Mouse (Mus musculus) thymus, postnatal 10 days (tissue): ENCODE results near the gene Eipr1.

Source experiments
- DNase-seq, 2 experiments: peaks; one replicate each; pipeline ENCODE4 v3.0.0; 2021; ENCODE audit warnings: low spot score in 2 of 2

Gene Eipr1

DNA sequence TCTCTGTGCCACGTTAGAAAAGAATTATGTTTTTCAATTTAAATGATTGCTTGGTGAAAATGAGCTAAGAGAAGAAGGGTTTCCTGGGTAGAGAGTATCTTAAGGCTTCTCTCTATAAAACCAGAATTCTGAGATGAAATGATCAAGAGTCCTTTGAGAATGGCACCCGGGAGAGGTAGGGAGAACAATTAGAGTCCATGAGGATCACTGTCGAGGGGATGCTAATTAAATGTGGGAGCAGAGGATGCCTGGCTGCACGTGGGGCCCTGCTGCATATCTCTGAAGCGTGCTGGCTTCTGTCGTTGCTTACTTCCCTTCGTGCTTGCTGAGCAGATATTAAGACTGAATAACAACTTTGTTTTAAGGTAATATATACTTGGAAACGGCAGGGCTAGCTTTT lies 23.5 kb downstream of the Eipr1 start:
- DNase-seq = no peak

DNA sequence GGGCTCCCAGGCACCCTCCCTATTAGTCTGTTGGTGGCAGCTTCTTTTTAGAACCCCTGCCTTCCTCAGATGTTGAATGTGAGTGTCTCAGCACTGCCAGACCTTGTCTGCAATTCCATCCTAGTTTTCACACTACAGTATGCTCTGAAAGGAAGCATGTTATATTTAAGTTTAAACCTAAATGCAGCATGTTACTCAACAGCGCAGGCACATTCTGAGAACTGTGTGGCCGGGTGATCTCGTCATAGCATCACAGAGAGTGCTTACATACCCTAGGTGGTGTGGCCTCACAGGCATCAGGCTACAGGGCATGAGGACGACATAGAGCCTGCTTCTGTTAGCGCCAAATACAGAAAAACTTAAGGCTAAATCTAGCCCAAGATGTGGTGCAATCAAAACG lies 24.0 kb downstream of the Eipr1 start:
- DNase-seq = no peak

DNA sequence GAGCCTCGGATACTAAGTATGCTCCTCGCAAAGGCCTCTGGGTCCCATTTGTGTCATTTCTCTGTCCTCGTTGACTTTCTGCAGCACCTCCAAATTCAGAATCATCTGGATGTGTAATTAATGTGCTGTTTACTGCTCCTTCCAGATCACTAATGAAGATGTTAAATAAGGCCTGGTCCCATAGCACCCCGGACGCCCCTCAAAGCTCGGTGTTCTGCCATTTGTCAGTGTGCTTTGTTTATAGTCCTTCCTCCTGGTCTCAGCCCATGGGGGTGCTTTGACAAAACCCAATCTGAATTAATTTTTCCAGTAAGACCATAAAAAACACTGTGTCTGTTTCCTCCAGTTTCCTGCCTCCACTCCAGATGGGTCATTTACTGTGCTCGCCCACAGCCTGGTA lies 28.6 kb downstream of the Eipr1 start:
- DNase-seq = no peak

DNA sequence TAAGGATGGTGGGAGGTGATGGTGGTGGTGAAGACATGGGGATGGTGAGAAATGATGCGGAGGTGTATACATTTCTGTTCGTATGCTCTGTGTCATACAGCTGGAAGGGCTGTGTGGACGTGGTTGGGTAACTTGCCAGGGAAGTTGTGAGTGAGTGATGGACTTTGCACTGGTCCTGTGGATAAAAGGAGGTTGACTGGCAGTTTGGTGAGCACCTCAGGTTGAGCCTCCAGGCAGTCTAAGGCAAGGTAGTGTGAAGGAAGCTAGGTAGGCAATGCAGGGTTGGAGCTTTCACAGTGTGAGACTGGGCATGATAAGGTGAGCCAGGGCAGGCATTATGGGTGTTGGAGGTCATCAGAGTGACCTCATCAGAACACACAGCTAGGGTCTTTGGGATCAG lies 31.0 kb downstream of the Eipr1 start:
- DNase-seq = no peak

DNA sequence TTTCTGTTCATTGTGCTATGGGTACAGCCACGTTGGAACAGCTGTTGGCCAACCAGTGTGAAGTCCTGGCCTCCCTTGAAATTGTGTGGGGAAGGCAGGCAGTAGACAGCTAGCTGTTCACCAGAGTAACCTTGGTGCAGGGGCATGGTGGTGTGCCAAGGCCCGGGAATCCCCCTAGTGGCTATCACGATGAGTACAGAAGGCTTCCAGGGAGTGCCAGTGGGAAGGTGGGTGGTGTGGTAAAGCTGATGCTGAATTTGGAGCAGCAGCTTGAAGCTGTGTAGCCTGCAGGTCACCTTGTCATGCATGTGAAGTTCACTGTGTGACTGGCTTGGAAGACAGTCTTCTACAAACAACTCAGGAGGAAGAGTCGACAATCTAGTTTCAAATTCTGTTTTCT lies 32.8 kb downstream of the Eipr1 start:
- peak; percentile 8 to 38 for DNase-seq

DNA sequence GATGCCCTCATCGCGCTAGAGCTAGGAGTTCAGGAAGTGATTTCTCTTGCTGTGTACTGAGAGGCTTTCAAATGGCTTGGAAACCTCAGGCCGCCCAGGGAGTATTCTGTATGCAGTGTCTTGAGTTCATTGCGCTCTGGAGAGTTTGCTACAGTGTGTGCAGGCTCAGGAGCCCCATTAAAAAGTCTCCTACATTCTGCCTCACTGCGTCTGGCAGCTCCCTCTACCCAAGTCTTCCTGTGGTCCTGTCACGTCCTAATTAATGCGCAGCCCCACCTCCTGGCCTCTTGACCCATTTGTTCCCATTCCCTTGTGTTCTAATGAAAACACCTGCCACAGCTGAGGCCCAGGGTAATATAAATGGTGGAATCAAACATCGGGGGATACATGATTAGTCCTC lies 33.3 kb downstream of the Eipr1 start:
- DNase-seq = no peak

DNA sequence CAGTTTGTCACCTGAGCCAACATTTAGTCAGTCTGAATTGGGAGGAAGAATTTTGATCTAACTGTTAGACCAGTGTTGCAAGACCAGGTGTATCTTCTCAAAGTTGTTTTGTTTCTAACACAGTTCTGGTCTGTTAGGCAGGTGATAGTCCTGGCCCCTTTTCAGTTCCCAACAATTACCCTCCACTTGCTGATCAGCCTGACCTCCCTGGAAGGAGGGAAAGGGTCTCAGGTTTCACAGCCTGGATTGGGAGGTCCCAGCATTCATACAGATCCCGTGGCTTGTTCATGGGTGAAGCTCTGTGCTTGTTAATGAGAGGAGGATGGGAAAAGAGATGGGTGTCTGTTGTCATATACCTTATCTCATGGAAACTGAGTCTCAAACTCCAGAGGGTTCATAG lies 33.7 kb downstream of the Eipr1 start:
- DNase-seq = no peak

DNA sequence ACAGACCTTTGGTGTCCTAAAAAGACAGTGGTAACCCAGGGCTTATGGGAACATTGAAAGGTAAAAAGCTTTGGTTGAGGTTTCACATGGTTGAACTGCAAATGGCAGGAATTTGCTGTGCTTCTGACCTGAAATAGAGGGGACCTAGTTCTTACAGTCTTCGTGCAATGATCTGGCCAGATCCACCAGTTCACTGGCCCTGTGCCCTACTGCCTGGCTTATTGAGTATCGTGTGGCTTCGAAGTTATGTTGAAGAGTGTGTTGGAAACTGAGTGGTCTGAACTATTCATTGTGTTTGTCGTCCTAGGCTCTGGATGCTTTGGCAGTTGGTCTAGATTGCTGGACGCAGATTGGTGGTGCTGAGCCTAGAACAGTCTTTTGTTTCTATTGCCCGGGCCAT lies 34.7 kb downstream of the Eipr1 start:
- DNase-seq = no peak

DNA sequence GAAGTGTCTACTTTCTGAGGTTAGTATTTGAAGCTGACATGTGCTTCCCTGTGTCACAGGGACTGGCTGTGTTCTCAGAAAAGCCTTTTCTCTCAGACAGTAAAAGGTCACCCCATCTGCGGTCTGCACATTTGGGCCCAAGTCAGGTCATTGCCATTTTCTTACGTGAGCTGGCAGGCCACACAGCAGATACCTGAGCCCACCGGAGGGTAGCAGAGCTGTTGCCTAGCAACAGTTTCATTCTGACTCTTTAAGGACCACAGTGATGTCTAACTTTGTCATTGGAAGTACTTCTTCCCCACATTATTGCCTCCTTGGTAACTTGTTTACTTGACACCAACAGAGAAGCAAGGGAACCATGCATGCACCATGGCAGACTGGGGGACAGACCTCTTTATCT lies 41.0 kb downstream of the Eipr1 start:
- DNase-seq = no peak

DNA sequence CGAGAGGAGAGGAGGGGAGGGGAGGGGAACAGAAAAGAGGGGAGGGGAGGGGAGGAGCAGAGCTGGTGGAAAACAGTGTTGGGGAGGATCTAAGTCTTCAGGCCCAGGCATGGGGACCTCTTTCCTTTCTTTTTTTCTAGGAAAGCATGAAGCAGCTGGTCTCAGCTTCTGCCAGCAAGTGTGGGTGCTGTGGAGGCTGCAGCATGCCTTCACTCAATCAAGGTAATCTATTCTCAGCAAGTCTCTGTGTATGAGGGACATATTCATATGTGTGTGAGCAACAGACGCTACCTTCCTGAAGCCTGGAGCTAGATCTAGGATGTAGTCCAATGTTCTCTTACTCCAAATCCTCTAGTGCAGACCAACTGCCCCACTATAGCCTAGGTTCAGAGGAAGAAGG lies 42.1 kb downstream of the Eipr1 start:
- DNase-seq = no peak

DNA sequence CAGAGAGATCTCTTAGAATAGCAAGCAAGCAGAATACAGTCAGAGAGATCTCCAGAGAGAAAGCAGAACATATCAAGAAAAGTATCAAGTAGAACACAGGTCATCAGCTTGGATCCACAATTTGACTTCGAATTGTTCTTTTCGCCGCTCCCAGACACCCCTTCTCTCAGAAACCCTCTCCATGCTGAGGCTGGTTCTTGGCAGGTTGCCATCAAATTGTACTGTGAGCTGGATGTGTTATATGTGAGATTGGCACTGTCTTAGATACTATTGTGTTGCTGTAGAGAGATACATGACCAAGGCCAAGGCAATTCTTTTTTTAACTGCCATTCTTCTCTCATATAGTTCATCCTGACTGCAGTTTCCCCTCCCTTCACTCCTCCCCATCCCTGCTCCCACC lies 43.4 kb downstream of the Eipr1 start:
- DNase-seq = no peak

DNA sequence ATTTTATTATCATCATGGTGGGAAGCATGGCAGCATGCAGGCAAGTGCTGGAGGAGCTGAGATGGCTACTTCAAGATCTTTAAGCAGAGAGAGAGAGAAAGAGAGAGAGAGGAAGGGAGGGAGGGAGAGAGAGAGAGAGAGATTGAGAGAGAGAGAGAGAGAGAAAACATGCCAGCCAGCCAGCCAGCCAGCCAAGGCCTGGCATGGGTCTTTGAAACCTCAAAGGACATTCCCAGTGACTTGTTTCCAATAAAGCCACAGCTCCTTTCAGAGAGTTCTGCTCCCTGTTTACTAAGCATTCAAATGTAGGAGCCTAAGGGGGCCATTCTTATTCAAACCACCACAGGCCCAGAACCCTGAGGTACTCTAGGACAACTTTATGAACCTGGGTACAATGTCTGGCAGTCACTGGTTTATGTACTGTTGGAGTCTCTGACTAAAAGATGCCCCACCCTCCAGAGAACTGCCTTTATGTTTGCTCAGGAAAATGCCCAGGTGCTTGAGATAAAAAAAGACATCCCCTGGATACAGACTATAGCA lies 45.3 kb downstream of the Eipr1 start:
- no peak for DNase-seq

DNA sequence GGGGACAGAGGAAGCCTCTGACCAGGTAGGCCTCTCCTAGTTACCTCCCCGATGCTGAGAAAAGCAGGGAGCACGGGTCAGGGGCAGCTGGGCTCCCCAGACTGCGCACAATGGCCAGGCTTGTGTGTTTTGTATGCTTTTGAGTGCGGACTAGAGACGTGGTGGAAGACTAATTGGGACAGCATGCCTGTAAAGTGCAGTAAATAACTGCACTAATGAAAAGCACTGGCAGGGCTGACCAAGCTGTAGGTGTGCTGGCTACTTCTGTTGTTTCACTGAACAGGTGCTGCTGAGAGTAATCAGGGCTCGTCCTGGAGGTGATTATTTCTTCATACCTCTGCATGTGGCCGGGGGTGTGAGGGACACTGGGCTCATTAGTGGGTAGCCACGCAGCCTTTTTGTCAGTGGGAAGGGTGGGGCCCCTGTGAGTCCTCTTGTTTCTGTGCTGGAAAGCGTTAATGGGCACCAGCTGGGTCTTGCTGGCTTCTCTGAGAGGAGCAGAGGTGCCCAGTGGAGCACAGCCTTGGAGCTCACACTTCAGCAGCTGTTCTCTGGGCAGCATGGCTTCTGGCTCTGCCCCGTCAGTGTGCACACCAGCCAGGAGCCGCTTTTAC lies 48.3 kb downstream of the Eipr1 start:
- DNase-seq = no peak

DNA sequence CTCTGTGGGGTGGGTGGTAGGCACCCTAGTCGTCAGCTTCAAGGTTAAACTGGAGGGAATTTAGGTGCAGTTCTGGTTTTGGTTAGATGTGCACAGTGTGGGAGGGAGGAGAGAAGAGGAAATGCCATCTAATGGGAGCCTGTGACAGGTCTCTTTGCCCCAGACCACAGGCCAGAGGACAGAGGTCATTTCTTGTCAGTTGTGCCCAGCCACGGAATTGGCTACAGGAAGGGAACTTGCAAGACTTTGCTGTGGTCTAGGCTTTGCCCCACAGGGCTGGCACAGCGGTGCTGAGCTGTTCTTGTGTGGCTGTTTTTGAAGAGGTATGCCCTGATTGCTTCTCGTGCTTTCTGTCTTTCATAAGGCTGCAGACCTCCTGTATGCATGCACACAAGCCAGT lies 48.8 kb downstream of the Eipr1 start:
- DNase-seq = no peak

DNA sequence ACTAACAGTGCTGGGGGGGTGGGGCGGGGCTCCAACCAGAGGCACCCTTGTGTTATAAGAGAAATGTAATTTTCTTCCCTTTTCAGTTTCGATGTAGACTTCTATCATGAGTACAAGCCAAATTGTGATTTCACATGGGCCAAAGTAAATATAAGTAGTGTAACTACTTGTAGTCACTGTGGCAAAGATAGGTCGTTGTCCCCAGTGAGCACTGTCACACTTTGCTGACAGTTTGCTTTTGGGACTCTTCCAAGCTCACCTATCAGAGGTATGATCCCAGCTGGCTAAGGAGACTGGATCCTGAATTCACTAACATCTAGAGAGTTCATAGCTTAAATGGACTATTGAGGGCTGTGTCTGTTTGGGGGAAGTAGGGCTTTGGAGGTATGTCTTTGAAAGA lies 49.3 kb downstream of the Eipr1 start:
- DNase-seq = no peak

DNA sequence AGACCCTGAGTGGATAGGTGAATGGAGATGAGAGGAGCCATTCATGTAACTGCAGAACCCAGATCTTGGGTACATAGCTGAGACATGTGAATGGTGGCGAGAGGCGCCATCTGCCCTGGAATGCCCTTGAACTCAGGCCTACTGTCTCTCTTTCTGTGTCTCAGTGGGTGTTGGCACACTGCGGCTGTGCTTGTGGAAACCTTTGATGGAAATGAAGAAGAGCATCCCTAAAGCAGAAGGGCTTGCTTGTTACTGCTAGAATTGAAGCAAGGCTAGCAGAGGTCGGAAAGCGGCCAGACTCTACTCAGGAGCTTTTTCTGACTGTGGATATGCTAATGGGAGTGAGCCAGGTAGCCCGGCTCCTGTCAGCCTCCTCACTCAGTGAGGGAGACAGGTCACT lies 50.1 kb downstream of the Eipr1 start:
- no peak for DNase-seq

DNA sequence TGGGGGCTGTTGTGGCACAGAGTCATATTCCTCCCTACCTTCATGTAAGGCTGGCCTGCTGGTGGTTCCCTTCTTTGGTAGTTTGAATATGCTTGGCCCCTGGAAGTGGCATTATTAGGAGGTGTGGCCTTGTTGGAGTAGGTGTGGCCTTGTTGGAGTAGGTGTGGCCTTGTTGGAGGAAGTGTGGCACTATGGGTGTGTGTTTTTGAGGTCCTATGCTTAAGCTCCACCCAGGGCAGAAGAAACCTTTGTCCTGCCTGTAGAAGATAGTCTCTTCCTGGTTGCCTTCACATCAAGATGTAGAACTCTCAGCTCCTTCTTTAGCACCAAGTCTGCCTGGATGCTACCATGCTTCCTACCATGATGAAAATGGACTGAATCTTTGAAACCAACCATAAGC lies 51.4 kb downstream of the Eipr1 start:
- no peak for DNase-seq

DNA sequence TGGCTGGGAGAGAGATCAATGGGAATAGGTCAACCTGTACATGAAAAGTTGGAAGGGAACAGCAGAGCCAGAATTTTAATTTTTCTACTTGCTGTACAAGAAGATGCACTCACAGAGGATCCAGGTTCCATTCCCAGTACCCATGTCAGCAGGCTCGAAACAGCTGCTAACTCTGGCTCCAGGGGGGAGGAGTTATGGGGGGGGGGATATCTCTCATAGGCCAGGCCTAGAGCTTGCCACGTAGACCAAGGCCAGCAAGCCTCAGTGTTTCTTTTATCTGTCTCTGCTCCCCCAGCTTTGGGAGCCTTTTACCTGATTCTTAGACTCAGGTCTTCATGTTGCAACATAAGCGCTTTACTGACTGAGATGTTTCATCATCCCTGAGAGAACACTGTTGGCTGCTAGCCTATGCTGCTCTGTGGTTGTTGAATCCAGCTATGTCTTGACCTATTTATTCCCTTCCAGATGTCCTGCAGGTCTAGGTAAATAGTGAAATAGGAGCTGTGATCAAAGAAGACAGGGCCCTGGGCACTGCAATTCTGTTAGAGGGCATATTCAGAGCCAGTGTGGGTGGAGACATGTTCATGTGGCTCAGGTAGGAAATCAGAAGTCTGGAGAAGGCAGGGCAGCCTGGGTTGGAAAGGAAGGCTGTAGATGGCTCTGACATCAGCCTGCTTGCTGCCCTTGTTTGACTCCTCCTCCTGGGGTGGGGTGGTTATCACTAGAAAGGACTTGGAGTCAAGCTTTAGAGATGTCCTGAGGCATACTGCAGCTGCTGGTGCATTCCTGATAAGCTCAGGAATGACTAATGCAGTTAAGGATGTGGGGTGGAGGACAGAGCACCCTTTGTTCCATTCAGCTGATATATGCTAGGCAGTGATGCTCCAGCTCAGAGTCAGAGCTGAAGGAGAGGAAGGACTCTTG lies 53.2 kb downstream of the Eipr1 start:
- DNase-seq = no peak

DNA sequence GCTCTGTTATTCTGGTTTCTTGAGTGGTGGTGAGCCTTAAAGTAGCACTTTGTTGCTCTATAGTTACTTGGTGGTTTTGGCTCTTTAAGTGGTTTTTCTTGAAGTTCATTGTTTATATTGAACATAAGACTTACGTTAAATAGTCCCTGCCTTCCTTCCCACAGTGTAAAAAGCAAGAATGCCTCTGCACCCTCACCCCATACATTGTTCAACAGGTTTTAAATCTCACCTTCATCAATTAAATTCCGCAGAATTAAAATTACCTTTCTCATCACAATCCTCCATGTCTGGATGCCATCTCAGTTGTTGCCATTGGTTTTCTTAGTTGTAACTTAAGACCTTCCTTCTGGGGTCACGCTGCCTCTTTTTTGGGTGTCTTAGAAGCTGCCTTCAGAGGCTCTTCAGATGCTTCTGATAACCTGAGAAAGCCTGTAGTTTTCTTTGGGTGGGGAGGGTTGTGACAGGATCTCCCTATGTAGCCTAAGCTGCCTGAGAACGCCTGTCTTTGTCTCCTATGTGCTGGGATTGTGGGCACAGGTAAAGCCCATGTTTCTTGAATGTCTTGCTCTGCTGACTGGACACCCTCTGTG lies 57.3 kb downstream of the Eipr1 start:
- DNase-seq = no peak

DNA sequence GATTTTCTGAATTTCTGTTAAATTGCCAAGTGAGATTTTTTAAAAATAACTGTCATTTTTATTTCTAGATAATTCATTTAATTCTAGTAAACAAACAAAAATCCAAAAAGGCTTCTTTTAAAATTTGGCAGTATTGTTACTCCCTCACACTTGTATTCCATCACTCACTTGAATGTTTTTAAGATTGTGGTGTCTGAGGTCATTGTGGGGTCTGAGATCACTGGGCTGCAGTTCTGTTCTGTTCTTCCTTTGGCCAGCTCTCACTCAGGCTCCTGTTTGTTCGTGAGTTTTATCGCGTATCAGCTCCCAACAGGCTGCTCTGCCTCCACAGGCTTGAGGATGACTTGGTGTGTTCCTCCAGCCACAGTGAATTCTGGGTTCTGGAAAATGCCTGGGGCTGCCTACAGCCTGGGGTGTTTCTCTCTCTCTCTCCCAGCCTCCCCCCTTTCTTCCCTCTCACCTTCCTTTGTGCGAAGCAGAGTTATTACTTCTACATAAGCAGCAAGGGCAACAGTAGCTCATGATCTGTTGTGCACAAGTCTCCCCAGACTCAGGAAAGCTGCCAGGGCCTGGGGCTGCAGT lies 58.2 kb downstream of the Eipr1 start:
- DNase-seq = no peak

DNA sequence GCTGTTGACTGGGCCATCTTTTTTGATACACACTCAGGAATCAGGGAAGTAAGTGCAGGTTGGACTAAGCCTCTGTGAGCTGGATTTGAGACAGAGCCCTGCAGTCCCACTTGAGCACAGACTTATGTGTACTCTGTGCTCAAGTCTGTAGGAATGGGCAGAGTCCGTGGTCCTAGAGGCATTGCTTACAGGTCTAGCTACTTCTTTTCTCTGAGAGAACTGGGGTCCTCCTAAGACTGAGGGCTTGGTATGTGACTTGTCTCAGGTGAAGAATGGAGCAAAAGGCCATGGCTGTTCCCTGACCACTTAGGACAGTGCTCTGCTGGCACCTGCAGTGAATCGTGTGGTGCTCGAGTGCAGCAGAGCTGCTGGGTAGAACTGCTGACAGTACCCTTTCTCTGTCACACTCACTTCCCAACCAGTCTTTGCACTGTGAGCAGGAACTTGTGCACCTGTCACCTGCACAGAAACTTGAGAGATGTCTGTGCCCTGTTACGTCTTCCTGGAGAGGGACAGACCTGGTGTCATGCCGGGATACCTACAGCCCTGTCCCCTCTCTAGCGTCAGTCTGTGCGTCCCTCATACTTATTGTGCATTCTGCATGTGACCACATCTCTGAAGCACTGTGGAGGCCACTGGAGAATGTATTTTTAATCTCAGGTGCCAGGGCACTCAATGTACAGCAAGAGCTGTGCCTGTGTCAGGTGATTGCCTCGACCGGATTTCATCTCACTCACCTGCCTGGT lies 65.3 kb downstream of the Eipr1 start:
- no peak for DNase-seq

DNA sequence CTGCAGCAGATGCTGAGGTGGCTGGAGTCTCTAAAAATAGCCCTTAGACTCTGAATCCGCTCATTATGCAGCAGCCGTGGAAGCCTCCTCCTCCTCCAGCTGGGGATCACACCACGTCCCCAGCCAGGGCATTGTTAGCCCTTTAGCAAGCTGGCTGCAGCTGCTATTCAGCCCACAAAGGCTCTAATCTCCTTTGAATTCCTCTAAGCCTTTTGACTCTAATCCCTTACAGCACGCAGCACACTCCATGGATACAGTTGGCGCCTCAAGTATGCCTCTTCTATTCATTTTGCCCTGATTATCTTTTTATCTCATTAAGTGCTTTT lies 65.8 kb downstream of the Eipr1 start:
- DNase-seq = no peak
